Mouse (Mus musculus): ENCODE measurements around the gene Serpinb9c. TPM values are rescaled to one million over a fixed set of nuclear protein-coding genes. Genes with fewer than 3 reads are reported as not detected.
"Not testable (repeated sequence)": the region's sequence is repeated elsewhere in the genome, so short reads cannot be mapped to it uniquely, and the experiment has no call there.

Serpinb9c gene
- not detected in 2 replicates for polyA plus RNA-seq (2015; fragmentation: Nextera tagmentation; extraction: Ambion mirVana)

DNA sequence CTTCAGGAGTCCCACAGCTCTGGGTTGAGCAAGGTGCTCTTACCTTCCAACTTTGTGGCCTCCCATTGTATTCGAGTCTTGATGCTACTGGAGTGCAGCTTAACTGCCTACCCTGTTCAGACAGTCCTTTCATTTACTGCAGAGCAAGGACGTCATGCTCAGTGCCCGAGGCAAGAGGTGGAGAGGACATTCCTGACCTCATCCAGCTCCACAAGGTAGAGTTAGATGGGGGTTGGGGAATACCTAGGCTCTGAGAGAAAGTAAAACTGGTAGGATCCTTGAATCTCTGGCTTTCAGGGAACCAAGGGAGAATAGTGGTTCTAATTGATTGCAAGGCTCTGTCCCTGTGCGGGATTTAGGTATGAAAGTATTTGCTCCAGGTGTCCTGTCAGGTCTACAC is at the start of gene Serpinb9c:
TSS of gene Serpinb9c (minus strand) at position 101 of the 400 bp plus-strand sequence.
- no peak within 1 kb of the TSS for H3K4me3 ChIP-seq (ENCODE audit: low read length)
- no peaks in the 10 kb centered on the region for H3K27me3 ChIP-seq (ENCODE audit: control insufficient read depth, insufficient read depth, low read depth, low read length)
- H3K4me2 ChIP-seq (ENCODE audit: low read depth, low read length) = no peak within 1 kb of the TSS
- no peaks in the 10 kb centered on the region for H3K36me3 ChIP-seq (ENCODE audit: control insufficient read depth, insufficient read depth, low read length)
- H3K4me1 ChIP-seq (replicated peaks; ENCODE audit: control insufficient read depth, insufficient read depth, low read length) = no peaks in the 10 kb centered on the region
- ATAC-seq (ENCODE audit: low read depth) = no peak
- WGBS = 63% methylated on average over 4 of the region's 4 CpGs
- H3K27ac ChIP-seq (ENCODE audit: low read length) = no peak within 1 kb of the TSS
- no peak within 1 kb of the TSS for H3K9ac ChIP-seq (ENCODE audit: low read length)
- H3K9me3 ChIP-seq (ENCODE audit: control insufficient read depth, low read length) = no peaks in the 10 kb centered on the region

GRCm38 (mm10) chr13:33199740-33200139 is 40.2 kb upstream of the Serpinb9c start:
- no peak overlapping the region for H3K4me2 ChIP-seq (ENCODE audit: low read depth, low read length)
- no peak overlapping the region for H3K9ac ChIP-seq (ENCODE audit: low read length)
- H3K4me1 ChIP-seq (replicated peaks; ENCODE audit: control insufficient read depth, insufficient read depth, low read length) = no peaks in the 10 kb centered on the region
- 49% methylated on average over 2 of the region's 2 CpGs for WGBS
- ATAC-seq (ENCODE audit: low read depth) = no peak
- no peaks in the 10 kb centered on the region for H3K27me3 ChIP-seq (ENCODE audit: control insufficient read depth, insufficient read depth, low read depth, low read length)
- H3K9me3 ChIP-seq (ENCODE audit: control insufficient read depth, low read length) = no peaks in the 10 kb centered on the region
- H3K27ac ChIP-seq (ENCODE audit: low read length) = no peak overlapping the region
- H3K4me3 ChIP-seq (ENCODE audit: low read length) = no peak overlapping the region
- H3K36me3 ChIP-seq (ENCODE audit: control insufficient read depth, insufficient read depth, low read length) = no peaks in the 10 kb centered on the region

DNA sequence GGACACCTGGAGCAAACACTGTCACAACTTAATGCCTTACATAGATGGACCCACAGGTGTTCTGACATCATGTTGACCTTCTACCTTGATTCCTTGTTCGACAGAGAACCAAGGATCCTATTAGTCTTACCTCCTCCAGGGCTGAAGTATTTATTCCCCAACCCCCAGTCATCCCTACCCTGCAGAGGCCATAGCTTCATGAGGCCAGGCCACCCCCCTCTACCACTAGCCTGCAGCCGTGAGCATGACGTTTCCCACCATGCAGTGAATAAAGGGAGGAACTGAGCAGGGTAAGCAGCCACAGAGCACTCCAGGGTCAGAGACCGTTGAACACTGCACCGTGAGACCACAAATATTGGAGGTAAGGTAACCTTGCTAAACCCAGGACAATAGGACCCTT is 33.1 kb upstream of the Serpinb9c start, which contains the start of gene Serpinb9d:
TSS of gene Serpinb9d (plus strand) at position 301 of the 400 bp plus-strand sequence.
- Histone ChIP-seq H3K4me2 (ENCODE audit: low read depth, low read length) (no peak within 1 kb of the TSS), H3K9me3 (ENCODE audit: control insufficient read depth, low read length) (no peaks in the 10 kb centered on the region), H3K4me3 (ENCODE audit: low read length) (no peak within 1 kb of the TSS), H3K27me3 (ENCODE audit: control insufficient read depth, insufficient read depth, low read depth, low read length) (no peaks in the 10 kb centered on the region), H3K27ac (ENCODE audit: low read length) (no peak within 1 kb of the TSS), H3K4me1 (replicated peaks; ENCODE audit: control insufficient read depth, insufficient read depth, low read length) (no peaks in the 10 kb centered on the region), H3K9ac (ENCODE audit: low read length) (no peak within 1 kb of the TSS), H3K36me3 (ENCODE audit: control insufficient read depth, insufficient read depth, low read length) (no peaks in the 10 kb centered on the region)
- WGBS = 67% methylated on average over 5 of the region's 5 CpGs
- no peak for ATAC-seq (ENCODE audit: low read depth)

- 88% methylated on average over 1 of the region's 1 CpGs for WGBS
- not testable (repeated sequence) for H3K4me3 ChIP-seq (ENCODE audit: low read length)
These were observed 30.9 kb upstream of the Serpinb9c start for GRCm38 (mm10) chr13:33190486-33190885.

DNA sequence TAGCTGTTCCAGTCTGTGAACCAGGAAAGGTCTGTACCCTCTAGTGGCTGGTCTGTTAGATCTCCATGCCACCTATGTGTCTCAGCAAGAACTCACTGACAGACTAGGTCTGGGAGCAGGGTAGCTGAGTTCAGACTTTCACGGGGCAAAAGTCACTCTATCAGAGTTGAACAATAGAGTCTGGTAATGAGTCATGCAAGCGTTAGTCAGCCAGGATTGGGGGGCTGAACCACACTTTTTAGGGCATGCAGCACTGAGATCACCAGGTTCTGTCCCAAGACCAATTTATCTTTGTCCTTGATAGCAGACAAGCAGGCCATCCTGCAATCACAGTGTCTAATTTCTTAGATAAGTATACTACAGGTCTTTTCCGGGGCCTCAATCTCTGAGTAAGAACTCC is 18.1 kb downstream of the Serpinb9c start:
- H3K4me3 ChIP-seq (ENCODE audit: low read length) = no peak overlapping the region
- H3K4me1 ChIP-seq (replicated peaks; ENCODE audit: control insufficient read depth, insufficient read depth, low read length) = no peaks in the 10 kb centered on the region
- no peak overlapping the region for H3K27ac ChIP-seq (ENCODE audit: low read length)
- H3K4me2 ChIP-seq (ENCODE audit: low read depth, low read length) = no peak overlapping the region
- WGBS = 47% methylated on average over 3 of the region's 3 CpGs
- ATAC-seq (ENCODE audit: low read depth) = no peak
- H3K27me3 ChIP-seq (ENCODE audit: control insufficient read depth, insufficient read depth, low read depth, low read length) = no peaks in the 10 kb centered on the region
- H3K9ac ChIP-seq (ENCODE audit: low read length) = no peak overlapping the region
- H3K36me3 ChIP-seq (ENCODE audit: control insufficient read depth, insufficient read depth, low read length) = no peaks in the 10 kb centered on the region
- H3K9me3 ChIP-seq (ENCODE audit: control insufficient read depth, low read length) = no peaks in the 10 kb centered on the region

More at GRCm38 (mm10) chr13:33190486-33190885, 30.9 kb upstream of the Serpinb9c start:
- not testable (repeated sequence) for H3K27ac ChIP-seq (ENCODE audit: low read length); ATAC-seq (ENCODE audit: low read depth); H3K9ac ChIP-seq (ENCODE audit: low read length); H3K36me3 ChIP-seq (ENCODE audit: control insufficient read depth, insufficient read depth, low read length); H3K9me3 ChIP-seq (ENCODE audit: control insufficient read depth, low read length); H3K4me1 ChIP-seq (replicated peaks; ENCODE audit: control insufficient read depth, insufficient read depth, low read length); H3K4me2 ChIP-seq (ENCODE audit: low read depth, low read length); H3K27me3 ChIP-seq (ENCODE audit: control insufficient read depth, insufficient read depth, low read depth, low read length)

GRCm38 (mm10) chr13:33137717-33138116 is 21.8 kb downstream of the Serpinb9c start:
- H3K27me3 ChIP-seq (ENCODE audit: control insufficient read depth, insufficient read depth, low read depth, low read length) = no peaks in the 10 kb centered on the region
- no peak overlapping the region for H3K4me2 ChIP-seq (ENCODE audit: low read depth, low read length)
- H3K4me1 ChIP-seq (replicated peaks; ENCODE audit: control insufficient read depth, insufficient read depth, low read length) = no peaks in the 10 kb centered on the region
- H3K27ac ChIP-seq (ENCODE audit: low read length) = no peak overlapping the region
- H3K9ac ChIP-seq (ENCODE audit: low read length) = no peak overlapping the region
- H3K9me3 ChIP-seq (ENCODE audit: control insufficient read depth, low read length) = no peaks in the 10 kb centered on the region
- no peak overlapping the region for H3K4me3 ChIP-seq (ENCODE audit: low read length)
- ATAC-seq (ENCODE audit: low read depth) = no peak
- H3K36me3 ChIP-seq (ENCODE audit: control insufficient read depth, insufficient read depth, low read length) = no peaks in the 10 kb centered on the region
- 88% methylated on average over 2 of the region's 2 CpGs for WGBS

- Histone ChIP-seq H3K27ac (ENCODE audit: low read length) (no peak overlapping the region), H3K4me2 (ENCODE audit: low read depth, low read length) (no peak overlapping the region), H3K9ac (ENCODE audit: low read length) (no peak overlapping the region), H3K36me3 (ENCODE audit: control insufficient read depth, insufficient read depth, low read length) (no peaks in the 10 kb centered on the region), H3K27me3 (ENCODE audit: control insufficient read depth, insufficient read depth, low read depth, low read length) (no peaks in the 10 kb centered on the region), H3K4me3 (ENCODE audit: low read length) (no peak overlapping the region), H3K4me1 (replicated peaks; ENCODE audit: control insufficient read depth, insufficient read depth, low read length) (no peaks in the 10 kb centered on the region), H3K9me3 (ENCODE audit: control insufficient read depth, low read length) (no peaks in the 10 kb centered on the region)
- 52% methylated on average over 3 of the region's 3 CpGs for WGBS
- ATAC-seq (ENCODE audit: low read depth) = no peak
These were observed 46.5 kb downstream of the Serpinb9c start for GRCm38 (mm10) chr13:33113054-33113453.

DNA sequence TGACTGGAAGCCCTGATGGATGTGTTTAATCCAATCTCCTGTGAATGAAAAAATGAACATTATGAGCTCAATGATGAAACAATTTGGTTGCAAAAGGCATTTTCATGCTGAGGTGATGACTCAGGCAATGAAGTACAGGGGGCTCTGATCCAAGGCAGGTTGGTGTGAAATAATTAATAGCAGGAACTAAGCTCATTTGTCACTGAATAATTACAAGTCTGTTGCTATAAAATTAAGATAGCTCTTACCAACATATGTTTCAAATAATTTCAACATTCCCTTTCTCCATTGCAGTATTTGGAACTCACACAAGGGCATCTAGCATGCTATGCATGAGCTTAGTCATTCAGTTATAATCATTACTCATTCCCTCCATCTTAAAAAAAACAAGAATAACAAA is 53.9 kb downstream of the Serpinb9c start:
- no peak overlapping the region for H3K9ac ChIP-seq (ENCODE audit: low read length)
- H3K4me3 ChIP-seq (ENCODE audit: low read length) = no peak overlapping the region
- H3K4me2 ChIP-seq (ENCODE audit: low read depth, low read length) = no peak overlapping the region
- H3K9me3 ChIP-seq (ENCODE audit: control insufficient read depth, low read length) = no peaks in the 10 kb centered on the region
- ATAC-seq (ENCODE audit: low read depth) = no peak
- no peak overlapping the region for H3K27ac ChIP-seq (ENCODE audit: low read length)
- no peaks in the 10 kb centered on the region for H3K27me3 ChIP-seq (ENCODE audit: control insufficient read depth, insufficient read depth, low read depth, low read length)
- H3K4me1 ChIP-seq (replicated peaks; ENCODE audit: control insufficient read depth, insufficient read depth, low read length) = no peaks in the 10 kb centered on the region
- H3K36me3 ChIP-seq (ENCODE audit: control insufficient read depth, insufficient read depth, low read length) = no peaks in the 10 kb centered on the region

All from lung, embryonic 16.5 days (tissue).